Mouse (Mus musculus) gastrocnemius, postnatal 14 days (tissue): ENCODE results near the gene Ucn2. TPM values are rescaled to one million over a fixed set of nuclear protein-coding genes. Genes with fewer than 3 reads are reported as not detected.

Experiments
- DNase-seq: peaks from one replicate; pipeline ENCODE4 v3.0.0; 2021; ENCODE audit warnings: mixed read lengths
- intact Hi-C: fragments of 180-260 bp; cut with DNase I; formaldehyde crosslinking; loops from one replicate; pipeline ENCODE4 v1.15.1; 2025; ENCODE audit warnings: low total_unique reads
- long read RNA-seq, 2 experiments: library from polyadenylated mRNA; stranded (forward); transcript quantifications; one replicate each; pipeline ENCODE4 v2.0.0; 2021
- total RNA-seq, 2 experiments: library from RNA; stranded (reverse); gene quantifications; 2 replicates each; pipeline ENCODE4 v1.2.3; 2021

The Ucn2 gene
- under 1 TPM; 0.40 to 0.53 TPM for total RNA-seq
- long read RNA-seq, experiment 1: 0 reads
- long read RNA-seq, experiment 2: 0 reads

GRCm38 (mm10) chr9:108985710-108986109, at the start of gene Ucn2:
Gene Ucn2, plus strand, starts transcription at chr9:108986010.
- no peak for DNase-seq
- intact Hi-C loops: no loop called here

GRCm38 (mm10) chr9:108936418-108937364, 49.1 kb upstream of the Ucn2 start, which contains the start of gene Uqcrc1:
Gene Uqcrc1, plus strand, starts transcription at chr9:108936633.
- DNase-seq: peak; percentile 94
- intact Hi-C loops: no loop called here

- DNase-seq: no peak
- intact Hi-C loops: no loop called here
Measured at GRCm38 (mm10) chr9:108945111-108945510, 40.7 kb upstream of the Ucn2 start.

- intact Hi-C loops: no loop called here
- DNase-seq: no peak
Measured at GRCm38 (mm10) chr9:108945608-108946007, 40.2 kb upstream of the Ucn2 start.

- intact Hi-C loops: no loop called here
- DNase-seq: peak; percentile 52
Measured at GRCm38 (mm10) chr9:108949231-108949966, 36.4 kb upstream of the Ucn2 start.

- peak; percentile 5 for DNase-seq
- intact Hi-C loops: no loop called here
Measured at GRCm38 (mm10) chr9:108949967-108950728, 35.7 kb upstream of the Ucn2 start.

GRCm38 (mm10) chr9:108953081-108953636, 32.7 kb upstream of the Ucn2 start, which contains the start of gene Col7a1:
Gene Col7a1, plus strand, starts transcription at chr9:108953586.
- DNase-seq: no peak
- intact Hi-C loops: no loop called here

- intact Hi-C loops: no loop called here
- no peak for DNase-seq
Measured at GRCm38 (mm10) chr9:108955241-108955640, 30.6 kb upstream of the Ucn2 start.

- no peak for DNase-seq
- intact Hi-C loops: no loop called here
Measured at GRCm38 (mm10) chr9:108955846-108956245, 30.0 kb upstream of the Ucn2 start.

- intact Hi-C loops: no loop called here
Measured at GRCm38 (mm10) chr9:108963577-108963976, 22.2 kb upstream of the Ucn2 start.

GRCm38 (mm10) chr9:108964338-108964737, 21.5 kb upstream of the Ucn2 start:
- DNase-seq: no peak
- intact Hi-C loops: no loop called here

More at GRCm38 (mm10) chr9:108963577-108963976, 22.2 kb upstream of the Ucn2 start:
- peak; percentile 29 for DNase-seq

- no peak for DNase-seq
- intact Hi-C loops: no loop called here
Measured at GRCm38 (mm10) chr9:108970623-108971022, 15.2 kb upstream of the Ucn2 start.

- intact Hi-C loops: no loop called here
Measured at GRCm38 (mm10) chr9:108976483-108976882, 9.3 kb upstream of the Ucn2 start.

GRCm38 (mm10) chr9:108977966-108978365, 7.8 kb upstream of the Ucn2 start:
- intact Hi-C loops: no loop called here
- DNase-seq: no peak

More at GRCm38 (mm10) chr9:108976483-108976882, 9.3 kb upstream of the Ucn2 start:
- no peak for DNase-seq

- DNase-seq: no peak
- intact Hi-C loops: no loop called here
Measured at GRCm38 (mm10) chr9:108982498-108982897, 3.3 kb upstream of the Ucn2 start.

- DNase-seq: no peak
- intact Hi-C loops: no loop called here
Measured at GRCm38 (mm10) chr9:108983209-108983608, 2.6 kb upstream of the Ucn2 start.

- intact Hi-C loops: no loop called here
Measured at GRCm38 (mm10) chr9:108987704-108988350, 2.0 kb downstream of the Ucn2 start.

GRCm38 (mm10) chr9:108989802-108990461, 4.1 kb downstream of the Ucn2 start:
- DNase-seq: no peak
- intact Hi-C loops: no loop called here

More at GRCm38 (mm10) chr9:108987704-108988350, 2.0 kb downstream of the Ucn2 start:
- DNase-seq: peak; percentile 86
